Mouse (Mus musculus): Measurements from ENCODE around the gene 9030025P20Rik.
"Not testable (repeated sequence)": the region's sequence is repeated elsewhere in the genome, so short reads cannot be mapped to it uniquely, and the experiment has no call there.

DNA sequence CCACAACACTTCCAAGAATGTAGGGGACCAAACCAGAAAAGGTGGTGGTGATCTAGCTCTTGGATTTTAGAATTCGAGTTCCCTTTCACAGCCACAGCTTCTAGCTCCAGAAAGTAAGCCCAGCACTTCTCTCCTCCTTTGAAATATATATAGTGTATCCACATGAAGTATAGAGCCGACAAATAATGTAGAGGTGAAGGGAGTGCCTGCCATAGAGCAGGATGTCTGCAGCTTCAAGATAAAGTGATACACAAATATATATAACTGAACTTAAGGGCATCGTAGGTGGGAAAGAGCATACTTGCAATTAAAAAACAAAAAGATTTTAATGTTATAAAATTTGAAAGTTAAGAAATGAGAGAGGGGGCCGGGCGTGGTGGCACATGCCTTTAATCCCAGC lies 15.9 kb downstream of the 9030025P20Rik start:
- TF ChIP-seq CTCF (IDR thresholded peaks at IDR 0.05; ENCODE audit: low read depth, low read length); POLR2A (IDR thresholded peaks at IDR 0.05; ENCODE audit: borderline replicate concordance, low read depth, low read length): not testable (repeated sequence)
